Mouse (Mus musculus) intestine, embryonic 16.5 days (tissue): ENCODE measurements around the gene Sp2. TPM values are rescaled to one million over a fixed set of nuclear protein-coding genes. Genes with fewer than 3 reads are reported as not detected.

Experiments
- ATAC-seq: fragments of 200-750 bp; cut with Nextera tagmentation; 2 replicates; pipeline ENCODE4 v1.8.0; 2017; ENCODE audit warnings: moderate TSS enrichment, moderate library complexity
- H3K27ac ChIP-seq: fragments of 300-500 bp; sonication (generic); 2 replicates; pipeline ENCODE4 v1.5.1; 2014; ENCODE audit warnings: mild to moderate bottlenecking, low read length
- H3K27me3 ChIP-seq: fragments of 300-500 bp; sonication (generic); replicated peaks from 2 replicates; pipeline ENCODE4 v1.6.1; 2014; ENCODE audit warnings: low read length, control low read depth, mixed read lengths; ENCODE audit not compliant: control insufficient read depth, insufficient read depth
- H3K36me3 ChIP-seq: fragments of 300-500 bp; sonication (generic); 2 replicates; pipeline ENCODE4 v1.6.1; 2014; ENCODE audit warnings: low read length, control low read depth; ENCODE audit not compliant: control insufficient read depth, insufficient read depth
- H3K4me1 ChIP-seq: fragments of 300-500 bp; sonication (generic); 2 replicates; pipeline ENCODE4 v1.6.1; 2014; ENCODE audit warnings: low read length, control low read depth, mixed read lengths; ENCODE audit not compliant: control insufficient read depth, insufficient read depth
- H3K4me2 ChIP-seq: fragments of 300-500 bp; sonication (generic); 2 replicates; pipeline ENCODE4 v1.6.1; 2014; ENCODE audit warnings: low read depth, low read length, control low read depth
- H3K4me3 ChIP-seq: fragments of 300-500 bp; sonication (generic); 2 replicates; pipeline ENCODE4 v1.5.1; 2014; ENCODE audit warnings: mild to moderate bottlenecking, low read length
- H3K9ac ChIP-seq: fragments of 300-500 bp; sonication (generic); 2 replicates; pipeline ENCODE4 v1.6.1; 2014; ENCODE audit warnings: low read depth, low read length
- H3K9me3 ChIP-seq: fragments of 300-500 bp; sonication (generic); 2 replicates; pipeline ENCODE4 v1.6.1; 2016; ENCODE audit warnings: low read length, control low read depth; ENCODE audit not compliant: control insufficient read depth
- WGBS: fragments of 180-500 bp; shearing (Covaris S2); extraction: QIAGEN DNeasy Blood & Tissue Kit; methylation state at CpG from one replicate; pipeline ENCODE4 v1.1.7; 2014; 5-methylcytosine and 5-hydroxymethylcytosine counted together
- polyA plus RNA-seq: library from polyadenylated mRNA; unstranded; fragments of >200 nt; fragmentation: Nextera tagmentation; extraction: Ambion mirVana; gene quantifications from 2 replicates; pipeline ENCODE4 v1.2.1, GENCODE M21; 2015

The Sp2 gene
- polyA plus RNA-seq, 1 experiment from 2014 or later = 13.2 TPM

DNA sequence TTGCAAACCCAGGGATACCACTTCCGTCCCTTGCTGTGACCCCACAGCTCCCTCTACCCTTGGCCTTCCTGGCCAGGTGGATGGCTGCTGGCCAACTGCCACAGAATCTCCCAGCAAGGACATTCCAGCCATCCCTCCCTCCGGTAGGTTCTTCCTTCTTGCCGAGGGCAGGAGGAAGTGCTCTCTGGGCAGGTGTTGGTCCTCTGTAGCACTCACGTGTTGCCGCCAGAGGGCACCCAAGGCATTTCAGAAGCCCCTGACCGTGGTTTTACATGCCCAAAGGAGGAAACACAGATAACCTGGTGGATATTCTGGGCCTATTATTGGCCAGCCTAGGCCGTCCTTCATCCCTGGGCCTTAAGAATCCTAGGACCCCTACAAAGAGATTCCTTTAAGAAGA lies 404 bp downstream of the Sp2 start:
- peaks cover 9% of the 10 kb centered on the region; the same call in 1 of the 2 replicates for H3K4me1 ChIP-seq
- 2% methylated on average over 7 of the region's 7 CpGs for WGBS
- no peaks in the 10 kb centered on the region for H3K9me3 ChIP-seq
- H3K36me3 ChIP-seq = no peaks in the 10 kb centered on the region
- no peak overlapping the region for H3K4me3 ChIP-seq
- H3K27me3 ChIP-seq = peaks cover 3% of the 10 kb centered on the region; the same call in 1 of the 2 replicates
- H3K9ac ChIP-seq = 0 out of 2 replicates have a peak overlapping the region, but pooled peaks have one; percentile 26
- ATAC-seq = no peak
- H3K4me2 ChIP-seq = 0 out of 2 replicates have a peak overlapping the region, but pooled peaks have one; percentile 7
- H3K27ac ChIP-seq = no peak overlapping the region

DNA sequence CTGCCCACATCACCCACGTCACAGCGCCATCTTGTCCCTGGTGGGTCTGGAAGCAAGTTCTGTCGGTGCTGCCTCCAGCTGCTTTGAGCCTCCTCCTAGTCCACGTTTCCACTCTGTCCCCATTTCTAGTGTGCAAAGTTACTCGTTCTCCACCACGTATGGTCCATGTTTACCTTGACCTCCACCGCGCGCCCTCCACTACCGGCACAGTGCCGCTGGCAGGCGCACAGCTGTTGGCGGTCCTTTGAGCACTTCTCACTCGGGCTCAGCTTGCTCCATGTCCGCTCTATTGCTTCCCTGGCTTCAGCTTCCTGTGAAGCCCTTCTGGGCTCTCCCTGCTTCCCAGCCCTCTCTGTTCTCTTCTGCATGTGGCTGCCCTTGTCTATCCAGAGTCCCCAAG lies 1.3 kb downstream of the Sp2 start:
- ATAC-seq = no peak
- Histone ChIP-seq H3K9me3 (no peaks in the 10 kb centered on the region), H3K4me2 (no peak overlapping the region), H3K4me3 (no peak overlapping the region), H3K27me3 (no peaks in the 10 kb centered on the region), H3K9ac (no peak overlapping the region), H3K27ac (no peak overlapping the region), H3K4me1 (peaks cover 10% of the 10 kb centered on the region), H3K36me3 (no peaks in the 10 kb centered on the region)
- 59% methylated on average over 15 of the region's 15 CpGs for WGBS

DNA sequence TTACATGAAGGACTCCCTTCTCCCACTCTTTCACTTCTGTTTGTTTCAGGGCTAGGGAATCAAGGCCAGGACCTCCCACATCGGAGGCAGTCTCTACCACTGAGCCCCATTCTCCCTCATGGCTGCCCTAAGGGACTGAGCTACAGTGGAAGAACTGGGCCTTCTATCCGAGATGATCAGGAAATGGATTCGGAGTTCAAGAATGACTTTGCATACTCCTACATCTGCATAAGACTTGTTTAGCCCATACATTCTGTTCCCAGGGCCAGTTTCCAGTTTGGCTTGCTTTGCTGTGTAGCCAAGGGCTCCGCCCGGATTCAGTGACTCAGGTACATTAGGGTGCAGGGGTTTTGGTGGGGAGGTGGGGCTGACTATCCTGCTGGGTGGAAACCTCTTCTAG lies 2.7 kb downstream of the Sp2 start:
- 80% methylated on average over 5 of the region's 5 CpGs for WGBS
- H3K4me1 ChIP-seq = peaks cover 18% of the 10 kb centered on the region
- H3K27ac ChIP-seq = no peak overlapping the region

DNA sequence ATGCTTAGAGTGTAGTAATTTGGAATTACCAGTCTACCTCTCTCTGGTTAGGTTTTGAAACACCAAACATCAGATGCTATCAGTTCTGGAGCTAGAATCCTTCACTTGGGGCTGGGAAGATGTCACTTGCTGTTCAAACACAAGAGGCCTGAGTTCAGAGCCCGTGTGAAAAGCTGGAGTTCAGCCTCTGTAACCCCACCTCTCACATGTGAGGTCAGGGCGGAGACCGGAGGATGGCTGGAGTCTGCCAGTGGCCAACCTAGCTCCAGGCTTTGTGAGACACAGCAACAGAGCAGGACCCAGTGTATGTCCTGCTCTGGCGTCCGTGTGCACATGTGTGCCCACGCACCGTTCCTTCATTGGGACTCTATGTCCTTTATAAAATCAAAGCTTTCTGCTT lies 3.4 kb downstream of the Sp2 start:
- H3K9ac ChIP-seq = no peak overlapping the region
- 81% methylated on average over 7 of the region's 7 CpGs for WGBS

More for the DNA sequence above, 2.7 kb downstream of the Sp2 start:
- no peak for ATAC-seq
- Histone ChIP-seq H3K4me2 (no peak overlapping the region), H3K36me3 (no peaks in the 10 kb centered on the region), H3K27me3 (no peaks in the 10 kb centered on the region), H3K9ac (no peak overlapping the region), H3K4me3 (no peak overlapping the region), H3K9me3 (no peaks in the 10 kb centered on the region)

DNA sequence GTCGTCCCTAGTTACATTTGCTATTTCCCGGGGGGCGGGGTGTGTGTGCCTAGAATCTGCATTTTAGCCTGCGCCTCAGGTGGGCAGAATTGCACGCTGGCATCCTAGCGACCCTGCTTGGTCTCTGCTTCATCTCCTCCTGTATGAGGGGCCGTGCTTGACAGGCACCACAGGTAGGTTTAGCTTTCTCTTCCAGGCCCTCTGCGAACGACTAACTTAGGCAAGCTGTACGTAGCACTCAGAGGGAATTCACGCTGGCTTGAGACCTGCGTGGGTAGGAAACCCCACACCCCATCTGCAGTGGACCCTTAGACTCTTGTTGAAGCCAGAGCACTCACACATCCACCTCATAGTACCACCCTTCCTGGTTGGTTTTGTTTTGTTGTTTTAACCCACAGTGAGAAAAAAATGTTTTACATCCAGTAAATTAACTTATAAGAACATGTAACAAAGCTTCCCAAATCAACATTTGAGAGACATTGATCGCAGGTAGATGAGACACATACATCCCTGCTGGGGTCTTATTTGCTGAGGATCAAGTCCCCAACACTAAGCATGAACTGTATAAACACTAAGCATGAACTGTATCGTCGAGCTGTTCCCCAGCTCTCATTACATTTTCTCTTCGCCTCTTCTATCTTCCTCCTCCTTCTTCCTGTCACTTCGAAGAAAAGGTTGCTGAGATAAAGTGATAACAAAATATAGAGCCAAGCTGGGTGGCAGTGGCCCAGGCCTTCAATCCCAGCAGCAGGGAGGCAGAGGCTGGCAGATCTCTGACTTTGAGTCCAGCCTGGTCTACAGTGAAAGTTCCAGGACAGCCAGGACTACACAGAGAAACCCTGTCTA lies 4.1 kb downstream of the Sp2 start:
- H3K9ac ChIP-seq = peak overlapping the region; percentile 81
- peak overlapping the region; percentile 85 for H3K27ac ChIP-seq
- H3K4me2 ChIP-seq = peak overlapping the region; percentile 83
- peak overlapping the region; percentile 67 for H3K4me3 ChIP-seq
- no peaks in the 10 kb centered on the region for H3K27me3 ChIP-seq
- no peaks in the 10 kb centered on the region for H3K36me3 ChIP-seq
- H3K4me1 ChIP-seq = peaks cover 18% of the 10 kb centered on the region
- H3K9me3 ChIP-seq = no peaks in the 10 kb centered on the region
- no peak for ATAC-seq
- WGBS = 27% methylated on average over 17 of the region's 17 CpGs

More for the DNA sequence above, 3.4 kb downstream of the Sp2 start:
- Histone ChIP-seq H3K36me3 (no peaks in the 10 kb centered on the region), H3K9me3 (no peaks in the 10 kb centered on the region), H3K27ac (no peak overlapping the region), H3K4me1 (peaks cover 18% of the 10 kb centered on the region), H3K4me2 (no peak overlapping the region), H3K27me3 (no peaks in the 10 kb centered on the region), H3K4me3 (no peak overlapping the region)
- ATAC-seq = no peak

DNA sequence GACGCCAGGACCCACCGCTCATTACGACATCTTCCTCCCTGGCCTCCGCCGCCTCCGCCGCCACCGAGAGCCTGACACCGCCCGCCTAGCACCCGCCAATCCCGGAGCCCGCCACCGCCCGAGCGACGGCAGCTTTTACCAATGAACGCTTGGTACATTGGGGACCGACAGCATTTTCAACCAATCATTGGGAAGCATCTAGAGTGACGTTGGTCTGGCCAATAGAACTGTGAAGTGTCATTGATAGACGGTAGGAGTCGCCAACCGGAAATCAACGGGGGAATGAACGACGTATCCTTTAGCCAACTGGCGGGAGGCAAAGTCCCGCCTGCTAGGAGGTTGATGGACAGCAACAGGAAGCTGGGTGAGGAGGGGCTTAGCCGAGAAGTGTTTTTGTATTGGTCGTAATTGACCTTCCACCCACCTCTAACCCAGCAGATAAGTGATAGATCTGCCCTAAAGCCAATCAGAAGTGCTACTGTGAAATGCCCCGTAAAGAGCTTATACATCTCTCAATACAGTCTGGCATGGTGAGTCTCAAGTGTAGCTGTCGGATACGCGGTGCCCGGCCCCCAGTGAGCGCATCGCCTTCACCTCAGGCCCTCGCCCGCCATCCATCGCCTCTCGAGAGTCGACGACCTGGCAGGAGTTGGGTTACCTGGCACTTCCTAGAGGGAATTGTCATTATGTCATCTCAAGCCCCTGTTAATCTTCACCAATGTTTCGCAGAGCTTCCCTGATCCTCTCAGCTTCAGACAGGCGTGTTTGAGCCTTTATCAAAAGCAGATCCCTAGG lies 5.0 kb downstream of the Sp2 start:
- under 1% methylated on average over 45 of the region's 45 CpGs for WGBS
- H3K4me1 ChIP-seq = peaks cover 18% of the 10 kb centered on the region
- peak overlapping the region; percentile 83 for H3K4me2 ChIP-seq
- peak; percentile 98 for ATAC-seq
- H3K4me3 ChIP-seq = peak overlapping the region; percentile 90
- H3K9ac ChIP-seq = peak overlapping the region; percentile 98
- no peaks in the 10 kb centered on the region for H3K36me3 ChIP-seq
- peak overlapping the region; percentile 95 for H3K27ac ChIP-seq
- no peaks in the 10 kb centered on the region for H3K9me3 ChIP-seq
- H3K27me3 ChIP-seq = no peaks in the 10 kb centered on the region

DNA sequence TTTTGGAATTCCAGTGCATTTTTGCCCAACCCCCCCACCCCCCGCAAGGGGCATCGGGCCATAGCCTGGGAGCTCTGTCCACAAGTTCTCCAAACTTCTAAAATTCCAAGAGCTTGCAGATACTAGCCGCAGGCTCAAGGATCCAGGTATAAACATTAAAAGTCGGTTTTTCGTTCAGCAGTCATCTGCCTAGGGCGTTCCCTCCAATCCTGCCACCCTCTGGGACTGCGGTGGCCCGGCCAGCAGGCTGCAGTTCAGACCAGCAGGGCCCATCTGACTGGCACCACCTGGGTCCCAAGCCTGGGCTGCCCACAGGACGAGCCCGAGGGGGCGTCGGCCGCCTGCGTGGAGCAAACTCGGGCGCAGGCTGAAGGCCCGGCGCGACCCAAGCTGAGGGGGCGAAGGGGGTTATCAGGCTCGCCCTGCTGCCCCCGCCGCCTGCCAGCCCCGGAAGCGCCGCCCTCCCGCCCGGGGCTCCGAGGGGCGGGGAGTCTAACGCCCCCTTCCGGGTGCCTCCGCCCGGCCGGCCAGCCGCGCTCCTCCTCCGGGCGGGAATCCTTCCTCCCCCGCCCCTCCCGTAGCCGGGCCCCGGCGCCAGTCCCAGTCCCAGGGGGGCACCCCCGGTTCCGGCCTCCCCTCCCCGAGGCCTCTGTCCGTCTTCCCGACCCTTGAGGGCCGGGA lies 5.7 kb downstream of the Sp2 start:
- no peaks in the 10 kb centered on the region for H3K27me3 ChIP-seq
- H3K27ac ChIP-seq = peak overlapping the region; percentile 95
- peak overlapping the region; percentile 82 for H3K4me2 ChIP-seq
- no peaks in the 10 kb centered on the region for H3K36me3 ChIP-seq
- peak overlapping the region; percentile 90 for H3K4me3 ChIP-seq
- peaks cover 15% of the 10 kb centered on the region for H3K4me1 ChIP-seq
- no peaks in the 10 kb centered on the region for H3K9me3 ChIP-seq
- ATAC-seq = peak; percentile 82
- peak overlapping the region; percentile 98 for H3K9ac ChIP-seq
- WGBS = under 1% methylated on average over 48 of the region's 50 CpGs

DNA sequence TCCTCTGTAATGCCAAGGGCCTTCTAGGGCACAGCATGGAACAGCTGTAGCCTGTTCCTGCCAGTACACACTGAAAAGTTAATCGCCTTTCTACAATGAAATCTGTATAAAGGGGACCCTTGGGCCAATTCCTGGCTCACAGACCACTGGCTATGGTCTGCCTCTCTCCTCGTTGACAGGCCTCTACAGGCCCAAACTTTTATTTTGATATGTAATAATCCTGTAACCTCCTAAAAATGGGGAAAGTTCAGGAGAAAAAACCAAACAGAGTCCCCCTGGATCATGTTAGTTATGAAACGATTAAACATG lies 6.4 kb downstream of the Sp2 start:
- H3K27ac ChIP-seq = peak overlapping the region; percentile 95
- H3K9me3 ChIP-seq = no peaks in the 10 kb centered on the region
- peak overlapping the region; percentile 98 for H3K9ac ChIP-seq
- H3K4me2 ChIP-seq = peak overlapping the region; percentile 82
- H3K4me3 ChIP-seq = peak overlapping the region; percentile 90
- H3K4me1 ChIP-seq = peaks cover 14% of the 10 kb centered on the region
- no peaks in the 10 kb centered on the region for H3K27me3 ChIP-seq
- no peak for ATAC-seq
- no peaks in the 10 kb centered on the region for H3K36me3 ChIP-seq
- WGBS = 46% methylated on average over 3 of the region's 3 CpGs
